Mouse (Mus musculus): ENCODE results near the gene Sipa1l1.

DNA sequence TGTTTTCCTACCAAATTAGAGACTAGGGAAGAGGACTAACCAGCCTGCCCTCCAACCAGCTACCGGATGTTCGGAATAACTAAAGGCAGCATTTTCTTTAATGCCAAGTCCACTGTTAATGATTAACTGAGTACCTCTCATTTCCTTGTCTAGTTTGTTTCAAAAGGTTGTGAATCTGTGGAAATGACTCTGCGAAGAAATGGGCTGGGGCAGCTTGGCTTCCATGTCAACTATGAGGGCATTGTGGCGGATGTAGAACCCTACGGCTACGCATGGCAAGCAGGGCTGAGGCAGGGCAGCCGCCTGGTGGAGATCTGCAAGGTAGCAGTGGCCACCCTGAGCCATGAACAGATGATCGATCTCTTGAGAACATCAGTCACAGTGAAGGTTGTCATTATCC is 228.1 kb downstream of the Sipa1l1 start:
- no peak for TF ChIP-seq GATA1 (IDR thresholded peaks at IDR 0.05; ENCODE audit: low read length)
- no peak for TF ChIP-seq TAL1 (IDR thresholded peaks at IDR 0.05; ENCODE audit: low read length)

Measured in erythroblast, embryonic 14.5 days (primary cell).